Mouse (Mus musculus) bone marrow macrophage, adult 2 months (primary cell): Measurements from ENCODE around the gene Cox19.

ENCODE experiments used
- CTCF ChIP-seq: IDR thresholded peaks from 2 replicates; pipeline ENCODE4 v1.5.1; 2012; ENCODE audit warnings: low read depth, mild to moderate bottlenecking, low read length, moderate library complexity
- POLR2A ChIP-seq: IDR thresholded peaks from 2 replicates; pipeline ENCODE4 v1.6.1; 2012; ENCODE audit warnings: mild to moderate bottlenecking, low read depth, low read length, borderline replicate concordance

DNA sequence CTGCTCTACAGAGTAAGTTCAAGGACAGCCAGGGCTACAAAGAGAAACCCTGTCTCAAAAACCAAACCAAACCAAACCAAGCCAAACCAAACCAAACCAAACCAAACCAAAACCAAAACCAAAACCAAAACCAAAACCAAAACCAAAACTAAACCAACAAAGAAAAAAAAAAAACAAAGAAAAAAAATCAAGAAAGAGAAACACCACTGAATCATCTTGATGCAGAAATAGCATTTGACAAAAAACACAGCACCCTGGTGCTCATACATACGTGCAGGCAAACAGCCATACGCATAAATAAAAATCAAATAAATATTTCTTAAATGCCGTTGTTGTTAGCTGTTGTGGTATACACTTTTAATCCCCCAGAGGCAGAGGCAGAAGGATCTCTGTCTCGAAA is 40.7 kb downstream of the Cox19 start:
- TF ChIP-seq CTCF (no peak), POLR2A (no peak)
